Mouse (Mus musculus): Measurements from ENCODE around the gene Gm20479. TPM values are rescaled to one million over a fixed set of nuclear protein-coding genes. Genes with fewer than 3 reads are reported as not detected.

The Gm20479 gene
- polyA plus RNA-seq, 1 experiment = 0.11 TPM

DNA sequence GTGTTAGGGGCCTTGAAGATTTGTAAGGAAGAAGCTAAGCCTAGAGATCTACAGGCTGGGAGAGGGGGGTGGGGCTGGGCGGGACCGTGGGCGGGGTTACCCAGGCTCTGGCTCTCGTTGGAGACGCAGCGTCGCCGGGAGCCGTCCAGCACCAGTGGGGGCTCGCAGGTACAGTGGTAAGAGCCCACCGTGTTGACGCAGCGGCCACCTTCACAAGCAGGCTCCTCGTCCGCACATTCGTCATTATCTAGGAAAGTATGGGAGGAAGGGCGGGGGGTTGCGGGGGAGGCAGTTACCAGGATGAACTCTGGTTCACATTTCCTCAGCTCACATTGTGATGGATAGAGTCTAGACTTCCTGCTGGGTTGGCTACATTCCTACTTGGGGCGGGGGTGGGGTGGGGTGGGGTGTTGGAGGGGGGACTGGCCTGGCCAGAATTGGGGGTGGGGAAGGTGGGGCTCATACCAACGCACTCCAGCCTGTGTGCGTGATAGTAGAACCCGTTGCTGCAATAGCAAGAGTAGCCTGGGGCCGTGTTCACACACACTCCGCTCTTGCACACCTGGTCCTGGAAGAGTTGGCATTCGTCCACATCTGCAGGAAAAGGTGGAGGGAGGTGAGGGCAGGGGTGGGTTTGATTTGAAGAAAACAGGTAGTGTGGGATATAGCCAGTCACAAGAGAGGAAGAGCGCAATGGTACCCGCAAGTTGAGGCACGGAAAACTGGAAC lies 48.2 kb downstream of the Gm20479 start:
- H3K4me3 ChIP-seq = no peak overlapping the region

GRCm38 (mm10) chr7:27307551-27307950 lies 49.7 kb downstream of the Gm20479 start:
- H3ac ChIP-seq (ENCODE audit: control insufficient read depth, insufficient read length) = no peak overlapping the region
- H3K4me2 ChIP-seq (ENCODE audit: low read depth) = no peak overlapping the region
- no peak overlapping the region for H3K4me3 ChIP-seq
- H3K27me3 ChIP-seq (ENCODE audit: control insufficient read depth, insufficient read depth, insufficient read length) = no peaks in the 10 kb centered on the region
- TF ChIP-seq TCF3 (IDR thresholded peaks at IDR 0.05; ENCODE audit: insufficient read length, low read depth) (no peak), USF1 (IDR thresholded peaks at IDR 0.05; ENCODE audit: low read depth) (no peak), SRF (IDR thresholded peaks at IDR 0.05; ENCODE audit: control insufficient read depth, insufficient read length, low read depth) (no peak), REST (IDR thresholded peaks at IDR 0.05; ENCODE audit: insufficient read depth, insufficient read length) (no peak)
- H3K36me3 ChIP-seq (ENCODE audit: control insufficient read depth, insufficient read depth) = no peaks in the 10 kb centered on the region
- no peaks in the 10 kb centered on the region for H3K79me2 ChIP-seq (ENCODE audit: control insufficient read depth, insufficient read depth)

More for the DNA sequence above, 48.2 kb downstream of the Gm20479 start:
- Histone ChIP-seq H3K4me2 (ENCODE audit: low read depth) (no peak overlapping the region), H3K27me3 (ENCODE audit: control insufficient read depth, insufficient read depth, insufficient read length) (no peaks in the 10 kb centered on the region), H3ac (ENCODE audit: control insufficient read depth, insufficient read length) (no peak overlapping the region), H3K36me3 (ENCODE audit: control insufficient read depth, insufficient read depth) (no peaks in the 10 kb centered on the region), H3K79me2 (ENCODE audit: control insufficient read depth, insufficient read depth) (no peaks in the 10 kb centered on the region)
- TF ChIP-seq POLR2AphosphoS2 (IDR thresholded peaks at IDR 0.05; ENCODE audit: insufficient read length, low read depth) = no peak
- TF ChIP-seq SRF (IDR thresholded peaks at IDR 0.05; ENCODE audit: control insufficient read depth, insufficient read length, low read depth) = no peak
- TF ChIP-seq USF1 (IDR thresholded peaks at IDR 0.05; ENCODE audit: low read depth) = no peak
- TF ChIP-seq CEBPB (IDR thresholded peaks at IDR 0.05; ENCODE audit: insufficient read depth, poor library complexity, severe bottlenecking) = no peak
- no peak for TF ChIP-seq MYOD1 (IDR thresholded peaks at IDR 0.05; ENCODE audit: control insufficient read depth in 1 of 3, insufficient read length in 2 of 3, low read depth in 2 of 3)
- no peak for TF ChIP-seq E2F4 (IDR thresholded peaks at IDR 0.05; ENCODE audit: insufficient read depth)

DNA sequence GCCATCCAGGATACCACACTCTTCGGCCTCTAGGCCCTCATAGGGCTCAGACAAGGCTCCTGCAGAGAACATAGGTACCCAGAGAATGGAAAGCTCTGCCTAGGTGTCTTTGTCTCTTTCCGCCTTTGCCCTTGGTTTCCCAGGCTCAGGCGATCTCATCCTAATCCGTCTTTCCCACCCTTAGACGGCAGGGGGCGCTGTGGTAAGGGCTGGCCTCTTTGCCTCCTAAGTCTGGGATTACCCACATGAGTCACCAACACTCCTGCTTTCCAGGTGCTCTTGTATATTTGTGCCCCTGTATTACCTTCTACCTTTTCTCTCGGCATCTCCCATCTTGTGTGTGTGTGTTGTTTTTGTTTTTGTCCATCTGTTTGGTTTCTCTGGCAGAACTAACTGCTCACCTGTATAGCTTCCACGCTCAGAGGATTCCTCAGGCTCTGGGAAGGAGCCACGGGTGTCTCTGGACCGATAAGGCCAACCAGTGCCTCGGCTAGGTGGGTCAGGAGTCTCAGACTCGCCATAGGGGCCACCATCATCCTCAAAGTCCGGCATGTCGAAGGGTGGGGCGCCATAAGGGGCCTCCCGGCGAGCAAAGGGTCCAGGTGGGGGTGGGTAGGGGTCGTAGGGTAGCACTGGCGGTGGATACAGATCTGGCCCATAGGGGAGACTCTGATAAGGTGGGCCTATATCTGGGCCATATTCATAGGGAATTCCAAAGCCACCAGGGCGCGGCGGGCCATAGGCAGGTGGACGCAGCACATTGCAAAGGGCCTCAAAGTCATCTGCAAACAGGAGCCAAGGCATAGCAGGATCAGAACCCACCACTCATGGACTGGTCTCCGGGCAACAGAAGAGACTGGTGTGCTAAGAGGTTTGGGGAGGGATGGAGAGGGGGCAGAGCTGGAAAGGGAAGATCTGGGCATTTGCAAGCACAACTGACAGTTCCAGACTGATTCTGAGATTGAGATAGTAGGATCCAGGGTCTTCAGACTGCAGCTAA lies 50.8 kb downstream of the Gm20479 start:
- Histone ChIP-seq H3ac (ENCODE audit: control insufficient read depth, insufficient read length) (no peak overlapping the region), H3K27me3 (ENCODE audit: control insufficient read depth, insufficient read depth, insufficient read length) (no peaks in the 10 kb centered on the region), H3K36me3 (ENCODE audit: control insufficient read depth, insufficient read depth) (no peaks in the 10 kb centered on the region), H3K79me2 (ENCODE audit: control insufficient read depth, insufficient read depth) (no peaks in the 10 kb centered on the region), H3K4me2 (ENCODE audit: low read depth) (no peak overlapping the region), H3K4me3 (no peak overlapping the region)
- TF ChIP-seq REST (IDR thresholded peaks at IDR 0.05; ENCODE audit: insufficient read depth, insufficient read length) (no peak), USF1 (IDR thresholded peaks at IDR 0.05; ENCODE audit: low read depth) (no peak), MAX (IDR thresholded peaks at IDR 0.05; ENCODE audit: low read depth) (no peak), SRF (IDR thresholded peaks at IDR 0.05; ENCODE audit: control insufficient read depth, insufficient read length, low read depth) (no peak), E2F4 (IDR thresholded peaks at IDR 0.05; ENCODE audit: insufficient read depth) (no peak), TCF3 (IDR thresholded peaks at IDR 0.05; ENCODE audit: insufficient read length, low read depth) (no peak)

GRCm38 (mm10) chr7:27305091-27305730 lies 52.0 kb downstream of the Gm20479 start:
- H3ac ChIP-seq (ENCODE audit: control insufficient read depth, insufficient read length) = no peak overlapping the region
- H3K4me3 ChIP-seq = no peak overlapping the region
- H3K27me3 ChIP-seq (ENCODE audit: control insufficient read depth, insufficient read depth, insufficient read length) = no peaks in the 10 kb centered on the region
- H3K36me3 ChIP-seq (ENCODE audit: control insufficient read depth, insufficient read depth) = no peaks in the 10 kb centered on the region
- H3K79me2 ChIP-seq (ENCODE audit: control insufficient read depth, insufficient read depth) = no peaks in the 10 kb centered on the region
- H3K4me2 ChIP-seq (ENCODE audit: low read depth) = no peak overlapping the region
- TF ChIP-seq TCF12 (IDR thresholded peaks at IDR 0.05; ENCODE audit: insufficient read depth, poor library complexity, severe bottlenecking) = no peak
- no peak for TF ChIP-seq SRF (IDR thresholded peaks at IDR 0.05; ENCODE audit: control insufficient read depth, insufficient read length, low read depth)
- no peak for TF ChIP-seq TCF3 (IDR thresholded peaks at IDR 0.05; ENCODE audit: insufficient read length, low read depth)
- TF ChIP-seq MAX (IDR thresholded peaks at IDR 0.05; ENCODE audit: low read depth) = no peak
- no peak for TF ChIP-seq REST (IDR thresholded peaks at IDR 0.05; ENCODE audit: insufficient read depth, insufficient read length)
- TF ChIP-seq POLR2AphosphoS2 (IDR thresholded peaks at IDR 0.05; ENCODE audit: insufficient read length, low read depth) = no peak
- TF ChIP-seq CEBPB (IDR thresholded peaks at IDR 0.05; ENCODE audit: insufficient read depth, poor library complexity, severe bottlenecking) = no peak
- no peak for TF ChIP-seq MYOG (IDR thresholded peaks at IDR 0.05; ENCODE audit: control insufficient read depth in 1 of 3, insufficient read depth in 1 of 3, insufficient read length in 2 of 3, low read depth in 2 of 3)
- no peak for TF ChIP-seq POLR2A (IDR thresholded peaks at IDR 0.05; ENCODE audit: insufficient read length, low read depth)
- no peak for TF ChIP-seq MYOD1 (IDR thresholded peaks at IDR 0.05; ENCODE audit: control insufficient read depth in 1 of 3, insufficient read length in 2 of 3, low read depth in 2 of 3)
- TF ChIP-seq E2F4 (IDR thresholded peaks at IDR 0.05; ENCODE audit: insufficient read depth) = no peak
- TF ChIP-seq USF1 (IDR thresholded peaks at IDR 0.05; ENCODE audit: low read depth) = no peak

Other genes starting within 250 kb of the Gm20479 start
- gene Cyp2f2, start 237.5 kb downstream of the Gm20479 start, polyA plus RNA-seq (2012; fragmentation: generic; extraction: Trizol) = 0.06 TPM
- 0.02 TPM for gene Cyp2t4, start 203.7 kb downstream of the Gm20479 start, polyA plus RNA-seq (2012; fragmentation: generic; extraction: Trizol)
- 61.4 TPM for gene Egln2, start 190.6 kb downstream of the Gm20479 start, polyA plus RNA-seq (2012; fragmentation: generic; extraction: Trizol)
- gene Rab4b, start 178.5 kb downstream of the Gm20479 start, polyA plus RNA-seq (2012; fragmentation: generic; extraction: Trizol) = 56.3 TPM
- not detected for gene Gm21983, start 176.3 kb downstream of the Gm20479 start, polyA plus RNA-seq (2012; fragmentation: generic; extraction: Trizol)
- 0.13 TPM for gene Mia, start 176.3 kb downstream of the Gm20479 start, polyA plus RNA-seq (2012; fragmentation: generic; extraction: Trizol)
- gene BC024978, start 161.6 kb downstream of the Gm20479 start, polyA plus RNA-seq (2012; fragmentation: generic; extraction: Trizol) = 5.2 TPM
- gene Snrpa, start 161.1 kb downstream of the Gm20479 start, polyA plus RNA-seq (2012; fragmentation: generic; extraction: Trizol) = 166 TPM
- gene Itpkc, start 128.8 kb downstream of the Gm20479 start, polyA plus RNA-seq (2012; fragmentation: generic; extraction: Trizol) = 7.1 TPM
- 19.1 TPM for gene Coq8b, start 124.4 kb downstream of the Gm20479 start, polyA plus RNA-seq (2012; fragmentation: generic; extraction: Trizol)
- gene Numbl, start 99.0 kb downstream of the Gm20479 start, polyA plus RNA-seq (2012; fragmentation: generic; extraction: Trizol) = 28.8 TPM
- 32.5 TPM for gene Ltbp4, start 19.7 kb downstream of the Gm20479 start, polyA plus RNA-seq (2012; fragmentation: generic; extraction: Trizol)
- gene Shkbp1, start 1.4 kb downstream of the Gm20479 start, polyA plus RNA-seq (2012; fragmentation: generic; extraction: Trizol) = 18.4 TPM
- gene Sptbn4, start 90.3 kb upstream of the Gm20479 start, polyA plus RNA-seq (2012; fragmentation: generic; extraction: Trizol) = 0.17 TPM
- gene Blvrb, start 90.6 kb upstream of the Gm20479 start, polyA plus RNA-seq (2012; fragmentation: generic; extraction: Trizol) = 58.4 TPM
- 15.5 TPM for gene Sertad3, start 116.3 kb upstream of the Gm20479 start, polyA plus RNA-seq (2012; fragmentation: generic; extraction: Trizol)
- gene Sertad1, start 129.5 kb upstream of the Gm20479 start, polyA plus RNA-seq (2012; fragmentation: generic; extraction: Trizol) = 44.6 TPM
- gene Prx, start 141.9 kb upstream of the Gm20479 start, polyA plus RNA-seq (2012; fragmentation: generic; extraction: Trizol) = 4.2 TPM
- gene Hipk4, start 165.8 kb upstream of the Gm20479 start, polyA plus RNA-seq (2012; fragmentation: generic; extraction: Trizol) = 0.98 TPM
- 132 TPM for gene Pld3, start 195.8 kb upstream of the Gm20479 start, polyA plus RNA-seq (2012; fragmentation: generic; extraction: Trizol)
- gene 2310022A10Rik, start 195.8 kb upstream of the Gm20479 start, polyA plus RNA-seq (2012; fragmentation: generic; extraction: Trizol) = 35.5 TPM
- 343 TPM for gene Akt2, start 234.1 kb upstream of the Gm20479 start, polyA plus RNA-seq (2012; fragmentation: generic; extraction: Trizol)

Data from myocyte (in vitro differentiated cells).